ENCODE assay signal across 14 mouse cellular contexts in genomic region chr7:80063244-80063643, GRCm38 (mm10). TPM values are rescaled to one million over a fixed set of nuclear protein-coding genes. Genes with fewer than 3 reads are reported as not detected.
A peak's percentile ranks its signal among the peaks of the same experiment; 100 is the strongest.
DNase-seq lines count a peak whose midpoint lies in the region; ATAC-seq and TF ChIP-seq lines count a peak whose summit lies in the region.
"Had no signal": no experiment of that assay in that cellular context is flagged by ENCODE, and none has a peak within 500 bp of the region (broad histone marks: within the 10 kb centered on the region; RNA-seq: fewer than 3 reads in every experiment).

No protein-coding gene starts in this region.

- no peak for TF ChIP-seq RAD21 in CH12.LX (IDR thresholded peaks at IDR 0.05; ENCODE audit: low read depth, low read length)

- H3K36me3 ChIP-seq in CH12.LX (replicated peaks in 1 of 2; ENCODE audit: control insufficient read depth in 1 of 2, insufficient read depth in 1 of 2, low read length in 1 of 2) (peaks cover 0 to 28% of the 10 kb centered on the region in 2 experiments), G1E (replicated peaks) (peaks cover 58% of the 10 kb centered on the region)
- no peaks in the 10 kb centered on the region for H3K36me3 ChIP-seq in hindbrain, embryonic 13.5 days
- H3K36me3 ChIP-seq in midbrain, embryonic 14.5 days (ENCODE audit: control insufficient read depth, insufficient read depth, low read length), result no peaks in the 10 kb centered on the region
- H3K36me3 ChIP-seq: limb, embryonic 13.5 days had no signal

- no peaks in the 10 kb centered on the region for H3K9me3 ChIP-seq in CH12.LX (replicated peaks; ENCODE audit: low read length)
- no peaks in the 10 kb centered on the region for H3K9me3 ChIP-seq in G1E (replicated peaks)
- no peaks in the 10 kb centered on the region for H3K9me3 ChIP-seq in hindbrain, embryonic 13.5 days
- H3K9me3 ChIP-seq in midbrain, embryonic 14.5 days (ENCODE audit: control insufficient read depth, low read length), result no peaks in the 10 kb centered on the region
- H3K9me3 ChIP-seq: limb, embryonic 13.5 days had no signal

- WGBS in hindbrain, embryonic 13.5 days, result 54% methylated on average over 5 of the region's 5 CpGs
- WGBS in midbrain, embryonic 14.5 days, result 60% methylated on average over 5 of the region's 5 CpGs

- in situ Hi-C loops in CH12.LX (cut with MboI; ENCODE audit: low pct_ligation_motif_present, low pct_unique_long_range_greater_than_20kb, low sequenced_read_pairs), result no loop called here

- no peak for TF ChIP-seq CTCF in CH12.LX (conservative IDR thresholded peaks at IDR 0.05 in 1 of 2, IDR thresholded peaks at IDR 0.05 in 1 of 2; ENCODE audit: low read depth in 2 of 2, low read length in 2 of 2)
- no peak for TF ChIP-seq CTCF in G1E (IDR thresholded peaks at IDR 0.05; ENCODE audit: low read depth, low read length)

- dilution Hi-C loops in CH12.LX (cut with MboI; ENCODE audit: extremely low pct_ligation_motif_present, extremely low pct_unique_long_range_greater_than_20kb, low sequenced_read_pairs), result no loop called here

- H3K27me3 ChIP-seq in CH12.LX (replicated peaks), result no peaks in the 10 kb centered on the region
- H3K27me3 ChIP-seq in G1E (ENCODE audit: insufficient read depth, low read length), result no peaks in the 10 kb centered on the region
- no peaks in the 10 kb centered on the region for H3K27me3 ChIP-seq in hindbrain, embryonic 13.5 days
- H3K27me3 ChIP-seq in midbrain, embryonic 14.5 days (ENCODE audit: control insufficient read depth, insufficient read depth, low read length), result no peaks in the 10 kb centered on the region
- H3K27me3 ChIP-seq: limb, embryonic 13.5 days had no signal

- H3K4me3 ChIP-seq in CH12.LX (replicated peaks in 1 of 3; ENCODE audit: low read depth in 2 of 3, low read length in 2 of 3, poor library complexity in 1 of 3) (peak overlapping the region; percentile 15 to 48 (median 45)), G1E (ENCODE audit: low read depth, low read length) (peak overlapping the region; percentile 45; the same call in 1 of the 2 replicates)
- H3K4me3 ChIP-seq in hindbrain, embryonic 13.5 days, result no peak overlapping the region
- H3K4me3 ChIP-seq in midbrain, embryonic 14.5 days (replicated peaks; ENCODE audit: low read depth, low read length), result no peak overlapping the region
- H3K4me3 ChIP-seq: limb, embryonic 13.5 days had no signal

- H3K4me1 ChIP-seq in CH12.LX (ENCODE audit: control insufficient read depth in 1 of 2, insufficient read depth in 2 of 2), result peaks cover 44 to 96% of the 10 kb centered on the region in 2 experiments
- peaks cover 91% of the 10 kb centered on the region for H3K4me1 ChIP-seq in G1E (ENCODE audit: insufficient read depth, low read depth, low read length)
- peaks cover 64% of the 10 kb centered on the region for H3K4me1 ChIP-seq in hindbrain, embryonic 13.5 days (replicated peaks)
- H3K4me1 ChIP-seq in midbrain, embryonic 14.5 days (ENCODE audit: control insufficient read depth, insufficient read depth, low read length), result peaks cover 31% of the 10 kb centered on the region

- H3K4me2 ChIP-seq in CH12.LX (ENCODE audit: insufficient read depth, low read depth, poor library complexity, severe bottlenecking), result peak overlapping the region; percentile 86
- H3K4me2 ChIP-seq in hindbrain, embryonic 13.5 days, result no peak overlapping the region
- H3K4me2 ChIP-seq in midbrain, embryonic 14.5 days (ENCODE audit: low read length), result no peak overlapping the region
- H3K4me2 ChIP-seq: limb, embryonic 13.5 days had no signal

- peak; percentile 30 for TF ChIP-seq POLR2A in CH12.LX (IDR thresholded peaks at IDR 0.05; ENCODE audit: low read depth, low read length)

- peak overlapping the region; percentile 88 for H3K27ac ChIP-seq in CH12.LX (ENCODE audit: insufficient read depth, low read depth)
- H3K27ac ChIP-seq in hindbrain, embryonic 13.5 days, result 0 out of 2 replicates have a peak overlapping the region, but pooled peaks have one; percentile 2
- peak overlapping the region; percentile 4; the same call in 1 of the 2 replicates for H3K27ac ChIP-seq in midbrain, embryonic 14.5 days (replicated peaks; ENCODE audit: low read depth, low read length)
- H3K27ac ChIP-seq: limb, embryonic 13.5 days; stomach, postnatal 0 days had no signal

- no peak for TF ChIP-seq EP300 in CH12.LX (IDR thresholded peaks at IDR 0.05; ENCODE audit: low read length)

- H3K79me2 ChIP-seq in CH12.LX (replicated peaks; ENCODE audit: control insufficient read depth, extremely low read depth, insufficient read depth, poor library complexity, severe bottlenecking), result peaks cover 29% of the 10 kb centered on the region

- DNase-seq in CH12.LX (ENCODE audit: extremely low read depth), result no peak
- no peak for DNase-seq in G1E (ENCODE audit: low spot score)
- no peak for DNase-seq in midbrain, embryonic 14.5 days
- DNase-seq in cerebellum, postnatal 14 days, result no peak
- no peak for DNase-seq in lung, postnatal 4 days
- DNase-seq: cerebellum, adult 11 months; gastrocnemius, postnatal 36 days; heart, postnatal 14 days; kidney, adult 2 months; lung, adult 2 months had no signal

- H3K9ac ChIP-seq in CH12.LX (ENCODE audit: insufficient read depth, low read depth), result peak overlapping the region; percentile 67
- H3K9ac ChIP-seq in hindbrain, embryonic 13.5 days, result no peak overlapping the region
- H3K9ac ChIP-seq in midbrain, embryonic 14.5 days (replicated peaks; ENCODE audit: low read length), result no peak overlapping the region
- H3K9ac ChIP-seq: limb, embryonic 13.5 days had no signal

- ATAC-seq in G1E (ENCODE audit: extremely low read depth, insufficient number of reproducible peaks, low FRiP score, poor library complexity, severe bottlenecking), result no peak
- peak; percentile 23; the same call in 1 of the 2 replicates for ATAC-seq in hindbrain, embryonic 13.5 days (ENCODE audit: low FRiP score)
- ATAC-seq in midbrain, embryonic 14.5 days (ENCODE audit: low FRiP score, low TSS enrichment), result 0 out of 2 replicates have a peak, but pooled peaks have one; percentile 34
- no peak for ATAC-seq in granulocyte monocyte progenitor cell, adult 5-6 weeks (replicated peaks; ENCODE audit: poor library complexity, severe bottlenecking)

TF ChIP-seq in CH12.LX, 34 proteins besides CTCF, POLR2A, EP300 and RAD21 (continues in another document):
- TF ChIP-seq JUND (conservative IDR thresholded peaks at IDR 0.05; ENCODE audit: low read depth, low read length) (no peak), BHLHE40 (IDR thresholded peaks at IDR 0.05; ENCODE audit: low read depth, low read length) (peak; percentile 59), MXI1 (IDR thresholded peaks at IDR 0.05; ENCODE audit: low read depth, low read length) (no peak), ZC3H11A (IDR thresholded peaks at IDR 0.05; ENCODE audit: low read depth, low read length) (no peak), ZMIZ1 (IDR thresholded peaks at IDR 0.05; ENCODE audit: low read depth, low read length) (no peak), E2F4 (IDR thresholded peaks at IDR 0.05; ENCODE audit: insufficient replicate concordance, low read depth, low read length) (no peak), NELFE (IDR thresholded peaks at IDR 0.05; ENCODE audit: low read depth, low read length) (no peak), MAX (IDR thresholded peaks at IDR 0.05; ENCODE audit: low read length) (no peak), TBP (conservative IDR thresholded peaks at IDR 0.05; ENCODE audit: low read depth, low read length) (0 out of 2 replicates have a peak, but pooled peaks have one; percentile 40), NRF1 (IDR thresholded peaks at IDR 0.05; ENCODE audit: low read depth, low read length) (no peak), KAT2A (IDR thresholded peaks at IDR 0.05; ENCODE audit: insufficient replicate concordance, low read length) (no peak), MEF2A (IDR thresholded peaks at IDR 0.05; ENCODE audit: borderline replicate concordance, low read depth, low read length) (no peak), HCFC1 (IDR thresholded peaks at IDR 0.05; ENCODE audit: low read depth, low read length) (no peak), ELF1 (IDR thresholded peaks at IDR 0.05; ENCODE audit: low read depth, low read length) (no peak), CHD1 (IDR thresholded peaks at IDR 0.05; ENCODE audit: low read depth, low read length) (no peak), TCF12 (IDR thresholded peaks at IDR 0.05; ENCODE audit: low read depth, low read length) (peak; percentile 27; the same call in 1 of the 2 replicates), MYC (IDR thresholded peaks at IDR 0.05; ENCODE audit: low read depth, low read length) (no peak), RCOR1 (conservative IDR thresholded peaks at IDR 0.05; ENCODE audit: low read depth, low read length) (no peak), ZKSCAN1 (IDR thresholded peaks at IDR 0.05; ENCODE audit: borderline replicate concordance, low read depth, low read length) (no peak), SMC3 (IDR thresholded peaks at IDR 0.05; ENCODE audit: low read depth, low read length) (no peak), UBTF (IDR thresholded peaks at IDR 0.05; ENCODE audit: low read depth, low read length) (no peak), USF2 (conservative IDR thresholded peaks at IDR 0.05; ENCODE audit: low read depth, low read length) (no peak)

RNA-seq across cellular contexts. Expression of gene Zfp710, which starts 38.6 kb away (rescaled TPM):
- 16.2 and 16.3 TPM in 2 replicates for total RNA-seq in CH12.LX (2012; rRNA removed)
- 6.1 and 7.6 TPM in 2 replicates for total RNA-seq in CH12.LX (2014; rRNA removed)
- polyA plus RNA-seq in CH12.LX (2012; ENCODE audit: insufficient read length, low read depth), result 12.1 and 14.4 TPM in 2 replicates
- 25.1 and 38.6 TPM in 2 replicates for total RNA-seq in G1E (2014; fragmentation: Nextera tagmentation)
- 10.7 and 13.1 TPM in 2 replicates for total RNA-seq in G1E (2017)
- polyA plus RNA-seq in G1E (2012), result 53.7 and 54.3 TPM in 2 replicates
- polyA plus RNA-seq in hindbrain, embryonic 13.5 days (2015; fragmentation: Nextera tagmentation; extraction: Ambion mirVana), result 18.3 and 18.5 TPM in 2 replicates
- polyA plus RNA-seq in midbrain, embryonic 14.5 days (2014; fragmentation: Nextera tagmentation; extraction: Ambion mirVana), result 17.0 and 17.7 TPM in 2 replicates
- total RNA-seq in granulocyte monocyte progenitor cell, adult 5-6 weeks (2014; fragmentation: Nextera tagmentation), result 26.7 and 27.6 TPM in 2 replicates
- total RNA-seq in granulocyte monocyte progenitor cell, adult 5-6 weeks (2017), result 13.7 and 24.3 TPM in 2 replicates

RNA-seq across cellular contexts. Expression of gene Idh2, which starts 51.9 kb away (rescaled TPM):
- total RNA-seq in CH12.LX (2012; rRNA removed) (71.1 and 96.4 TPM in 2 replicates), CH12.LX (2014; rRNA removed) (20.8 and 21.5 TPM in 2 replicates), G1E (2014; fragmentation: Nextera tagmentation) (58.5 and 87.5 TPM in 2 replicates), G1E (2017) (98.7 and 106 TPM in 2 replicates)
- polyA plus RNA-seq in CH12.LX (2012; ENCODE audit: insufficient read length, low read depth) (13.6 and 21.1 TPM in 2 replicates), G1E (2012) (90.0 and 114 TPM in 2 replicates)
- 237 and 256 TPM in 2 replicates for polyA plus RNA-seq in hindbrain, embryonic 13.5 days (2015; fragmentation: Nextera tagmentation; extraction: Ambion mirVana)
- polyA plus RNA-seq in midbrain, embryonic 14.5 days (2014; fragmentation: Nextera tagmentation; extraction: Ambion mirVana), result 203 and 232 TPM in 2 replicates
- 259 and 298 TPM in 2 replicates for total RNA-seq in granulocyte monocyte progenitor cell, adult 5-6 weeks (2014; fragmentation: Nextera tagmentation)
- total RNA-seq in granulocyte monocyte progenitor cell, adult 5-6 weeks (2017), result 338 and 368 TPM in 2 replicates

Comparison
In these comparisons a context has a peak if more than half of its experiments do, and no peak if none do; other contexts are left out.
1. H3K27ac ChIP-seq: peak in every context shown above with its lines; median percentile 88 in CH12.LX; 4 in midbrain, embryonic 14.5 days; 2 in hindbrain, embryonic 13.5 days.
2. H3K4me3 ChIP-seq: peak in CH12.LX (3 of 3) and G1E (single experiment); none in hindbrain, embryonic 13.5 days (single experiment) and midbrain, embryonic 14.5 days (single experiment).
3. ATAC-seq: peak in hindbrain, embryonic 13.5 days (single experiment) and midbrain, embryonic 14.5 days (single experiment); none in G1E (single experiment) and granulocyte monocyte progenitor cell, adult 5-6 weeks (single experiment).